18 mouse cellular contexts compared by ENCODE assay signal in the genomic region with DNA sequence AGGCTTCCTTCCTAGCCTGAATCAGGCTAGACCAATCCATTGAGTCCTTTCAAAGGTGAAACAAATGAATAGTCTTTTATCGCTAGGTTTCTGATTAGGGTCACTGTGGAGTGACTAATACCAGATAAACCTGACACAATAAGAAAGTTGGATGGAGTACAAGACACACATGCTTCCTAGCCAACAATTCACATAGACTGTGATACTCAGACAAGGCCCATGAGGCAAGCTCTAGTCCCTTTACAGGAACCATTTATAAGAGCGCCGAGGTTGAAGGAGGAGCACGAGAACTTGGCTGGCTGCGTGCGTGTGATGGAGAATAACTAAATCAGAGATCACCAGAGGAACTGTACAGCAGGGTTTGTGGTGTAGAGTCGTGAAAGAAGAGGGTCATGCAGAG.
DNase-seq lines count a peak whose midpoint lies in the region; ATAC-seq lines count a peak whose summit lies in the region.
"Had no signal": no experiment of that assay in that cellular context is flagged by ENCODE, and none has a peak within 500 bp of the region (broad histone marks: within the 10 kb centered on the region; RNA-seq: fewer than 3 reads in every experiment).

No protein-coding gene starts in this region.

- H3K4me1 ChIP-seq in heart, embryonic 10.5 days, result no peaks in the 10 kb centered on the region
- peaks cover 33% of the 10 kb centered on the region for H3K4me1 ChIP-seq in embryonic facial prominence, embryonic 15.5 days
- H3K4me1 ChIP-seq in heart, embryonic 14.5 days (ENCODE audit: control insufficient read depth in 2 of 2, insufficient read depth in 2 of 2, low read length in 2 of 2), result peaks cover 0 to 2% of the 10 kb centered on the region in 2 experiments; a peak in 1 of 4 replicates
- H3K4me1 ChIP-seq in limb, embryonic 15.5 days, result peaks cover 18% of the 10 kb centered on the region
- H3K4me1 ChIP-seq in midbrain, embryonic 11.5 days (ENCODE audit: control insufficient read depth, insufficient read depth, low read length), result no peaks in the 10 kb centered on the region
- H3K4me1 ChIP-seq: midbrain, embryonic 13.5 days had no signal

- no peak overlapping the region for H3K27ac ChIP-seq in heart, embryonic 10.5 days
- H3K27ac ChIP-seq in embryonic facial prominence, embryonic 15.5 days (replicated peaks), result peak overlapping the region; percentile 70
- 0 out of 4 replicates have a peak overlapping the region, but pooled peaks of 1 of the 2 experiments have one; percentile 35 for H3K27ac ChIP-seq in heart, embryonic 14.5 days (replicated peaks in 1 of 2; ENCODE audit: control insufficient read depth in 1 of 2, insufficient read depth in 1 of 2, low read depth in 2 of 2, low read length in 2 of 2)
- H3K27ac ChIP-seq in limb, embryonic 15.5 days, result 0 out of 2 replicates have a peak overlapping the region, but pooled peaks have one; percentile 19
- H3K27ac ChIP-seq in midbrain, embryonic 11.5 days (ENCODE audit: low read depth, low read length), result no peak overlapping the region
- H3K27ac ChIP-seq: embryonic facial prominence, embryonic 12.5 days; forebrain, embryonic 10.5 days; hindbrain, embryonic 14.5 days; left cerebral cortex, adult 2 months; midbrain, embryonic 13.5 days had no signal

- peak; percentile 26 for DNase-seq in heart, adult 8-10 months (ENCODE audit: low spot score)
- no peak for DNase-seq in heart, embryonic 10.5 days (ENCODE audit: low spot score)
- no peak for DNase-seq in midbrain, embryonic 11.5 days (ENCODE audit: low spot score, missing footprints)
- no peak for DNase-seq in T-cell, adult 2 months (ENCODE audit: low spot score)
- DNase-seq: adrenal gland, adult 2 months; cerebellum, adult 18-20 months; kidney, adult 18-20 months; liver, postnatal 0 days had no signal

- no peak overlapping the region for H3K4me2 ChIP-seq in embryonic facial prominence, embryonic 15.5 days (replicated peaks)
- H3K4me2 ChIP-seq in heart, embryonic 14.5 days (ENCODE audit: low read length), result no peak overlapping the region
- H3K4me2 ChIP-seq in limb, embryonic 15.5 days, result no peak overlapping the region
- no peak overlapping the region for H3K4me2 ChIP-seq in midbrain, embryonic 11.5 days
- H3K4me2 ChIP-seq: embryonic facial prominence, embryonic 12.5 days; hindbrain, embryonic 14.5 days; midbrain, embryonic 13.5 days had no signal

- no peaks in the 10 kb centered on the region for H3K27me3 ChIP-seq in heart, embryonic 10.5 days (ENCODE audit: insufficient read depth, poor library complexity, severe bottlenecking)
- H3K27me3 ChIP-seq in embryonic facial prominence, embryonic 15.5 days, result no peaks in the 10 kb centered on the region
- no peaks in the 10 kb centered on the region for H3K27me3 ChIP-seq in heart, embryonic 14.5 days (ENCODE audit: control insufficient read depth, insufficient read depth, low read length)
- H3K27me3 ChIP-seq in limb, embryonic 15.5 days, result no peaks in the 10 kb centered on the region
- no peaks in the 10 kb centered on the region for H3K27me3 ChIP-seq in midbrain, embryonic 11.5 days (ENCODE audit: control insufficient read depth, insufficient read depth, low read length)
- H3K27me3 ChIP-seq: embryonic facial prominence, embryonic 12.5 days; midbrain, embryonic 13.5 days had no signal

- H3K9me3 ChIP-seq in heart, embryonic 10.5 days, result no peaks in the 10 kb centered on the region
- H3K9me3 ChIP-seq in embryonic facial prominence, embryonic 15.5 days (replicated peaks), result no peaks in the 10 kb centered on the region
- no peaks in the 10 kb centered on the region for H3K9me3 ChIP-seq in heart, embryonic 14.5 days (ENCODE audit: control insufficient read depth, low read length)
- no peaks in the 10 kb centered on the region for H3K9me3 ChIP-seq in limb, embryonic 15.5 days
- no peaks in the 10 kb centered on the region for H3K9me3 ChIP-seq in midbrain, embryonic 11.5 days (ENCODE audit: control insufficient read depth, low read length)
- H3K9me3 ChIP-seq: embryonic facial prominence, embryonic 12.5 days; forebrain, embryonic 10.5 days; midbrain, embryonic 13.5 days had no signal

- H3K4me3 ChIP-seq in heart, embryonic 10.5 days, result no peak overlapping the region
- H3K4me3 ChIP-seq in embryonic facial prominence, embryonic 15.5 days (replicated peaks), result no peak overlapping the region
- H3K4me3 ChIP-seq in heart, embryonic 14.5 days (ENCODE audit: control insufficient read depth in 1 of 2, insufficient read depth in 1 of 2, low read depth in 1 of 2, low read length in 2 of 2), result no peak overlapping the region
- H3K4me3 ChIP-seq in limb, embryonic 15.5 days, result no peak overlapping the region
- no peak overlapping the region for H3K4me3 ChIP-seq in midbrain, embryonic 11.5 days (ENCODE audit: low read depth, low read length)
- H3K4me3 ChIP-seq: embryonic facial prominence, embryonic 12.5 days; forebrain, embryonic 10.5 days; left cerebral cortex, adult 2 months; midbrain, embryonic 13.5 days had no signal

- no peaks in the 10 kb centered on the region for H3K36me3 ChIP-seq in heart, embryonic 10.5 days
- no peaks in the 10 kb centered on the region for H3K36me3 ChIP-seq in embryonic facial prominence, embryonic 15.5 days
- no peaks in the 10 kb centered on the region for H3K36me3 ChIP-seq in heart, embryonic 14.5 days (ENCODE audit: control insufficient read depth, insufficient read depth, low read length)
- no peaks in the 10 kb centered on the region for H3K36me3 ChIP-seq in limb, embryonic 15.5 days
- H3K36me3 ChIP-seq in midbrain, embryonic 11.5 days (ENCODE audit: control insufficient read depth, insufficient read depth, low read length), result no peaks in the 10 kb centered on the region
- H3K36me3 ChIP-seq: embryonic facial prominence, embryonic 12.5 days; forebrain, embryonic 10.5 days; midbrain, embryonic 13.5 days had no signal

- WGBS in heart, embryonic 10.5 days, result 77% methylated on average over 7 of the region's 7 CpGs
- 70% methylated on average over 7 of the region's 7 CpGs for WGBS in embryonic facial prominence, embryonic 15.5 days
- WGBS in heart, embryonic 14.5 days, result 54% methylated on average over 7 of the region's 7 CpGs
- 59% methylated on average over 7 of the region's 7 CpGs for WGBS in limb, embryonic 15.5 days
- 93% methylated on average over 7 of the region's 7 CpGs for WGBS in midbrain, embryonic 11.5 days

- H3K9ac ChIP-seq in embryonic facial prominence, embryonic 15.5 days, result no peak overlapping the region
- H3K9ac ChIP-seq in heart, embryonic 14.5 days (ENCODE audit: low read length), result no peak overlapping the region
- no peak overlapping the region for H3K9ac ChIP-seq in limb, embryonic 15.5 days
- H3K9ac ChIP-seq in midbrain, embryonic 11.5 days (ENCODE audit: low read length), result no peak overlapping the region
- H3K9ac ChIP-seq: embryonic facial prominence, embryonic 12.5 days; hindbrain, embryonic 14.5 days; liver, postnatal 0 days; midbrain, embryonic 13.5 days had no signal

- no peak for ATAC-seq in embryonic facial prominence, embryonic 15.5 days (ENCODE audit: insufficient number of reproducible peaks, low FRiP score, low TSS enrichment, low read depth)
- peak; percentile 54 for ATAC-seq in heart, embryonic 14.5 days (ENCODE audit: insufficient number of reproducible peaks, insufficient read depth, low FRiP score, low read depth)
- no peak; the same call in 1 of the 2 replicates for ATAC-seq in limb, embryonic 15.5 days (ENCODE audit: insufficient number of reproducible peaks, low FRiP score, low TSS enrichment, low read depth)
- no peak for ATAC-seq in midbrain, embryonic 11.5 days (ENCODE audit: low FRiP score)
- ATAC-seq: forebrain, embryonic 16.5 days; inflammation-experienced regulatory T-cells, adult 6 months; liver, postnatal 0 days; midbrain, embryonic 13.5 days had no signal

Comparison
In these comparisons a context has a peak if more than half of its experiments do, and no peak if none do; other contexts are left out.
1. H3K27ac ChIP-seq: peak in embryonic facial prominence, embryonic 15.5 days (single experiment) and limb, embryonic 15.5 days (single experiment); none in heart, embryonic 10.5 days (single experiment) and midbrain, embryonic 11.5 days (single experiment).